18 mouse cellular contexts compared by ENCODE assay signal in genomic region chr5:15062385-15062715, GRCm38 (mm10). TPM values are rescaled to one million over a fixed set of nuclear protein-coding genes. Genes with fewer than 3 reads are reported as not detected.
DNase-seq lines count a peak whose midpoint lies in the region; ATAC-seq and TF ChIP-seq lines count a peak whose summit lies in the region.
"Not testable (repeated sequence)": the region's sequence is repeated elsewhere in the genome, so short reads cannot be mapped to it uniquely, and the experiment has no call there.
"Had no signal": no experiment of that assay in that cellular context is flagged by ENCODE, and none has a peak within 500 bp of the region (broad histone marks: within the 10 kb centered on the region; RNA-seq: fewer than 3 reads in every experiment).

No protein-coding gene starts in this region.

- H3K27me3 ChIP-seq in embryonic facial prominence, embryonic 11.5 days (ENCODE audit: control insufficient read depth, insufficient read depth, low read length); heart, embryonic 10.5 days (ENCODE audit: insufficient read depth, poor library complexity, severe bottlenecking); hindbrain, embryonic 11.5 days (ENCODE audit: control insufficient read depth, insufficient read depth, low read length); liver, postnatal 0 days (ENCODE audit: insufficient read depth, low read length); midbrain, embryonic 14.5 days (ENCODE audit: control insufficient read depth, insufficient read depth, low read length): not testable (repeated sequence)

- H3K4me2 ChIP-seq in embryonic facial prominence, embryonic 11.5 days (ENCODE audit: low read depth, low read length); hindbrain, embryonic 11.5 days (replicated peaks; ENCODE audit: low read depth, low read length); liver, postnatal 0 days (ENCODE audit: low read depth, low read length); midbrain, embryonic 14.5 days (ENCODE audit: low read length): not testable (repeated sequence)

- WGBS in embryonic facial prominence, embryonic 11.5 days: 84% methylated on average over 1 of the region's 1 CpGs
- WGBS in heart, embryonic 10.5 days: 82% methylated on average over 1 of the region's 1 CpGs
- 91% methylated on average over 1 of the region's 1 CpGs for WGBS in hindbrain, embryonic 11.5 days
- WGBS in liver, postnatal 0 days (ENCODE audit: insufficient replicate concordance): 80% methylated on average over 1 of the region's 1 CpGs
- WGBS in midbrain, embryonic 14.5 days: 92% methylated on average over 1 of the region's 1 CpGs

- not testable (repeated sequence) for TF ChIP-seq EP300 in liver, postnatal 0 days (IDR thresholded peaks at IDR 0.05; ENCODE audit: low read depth)

- not testable (repeated sequence) for ATAC-seq in embryonic facial prominence, embryonic 11.5 days (replicated peaks; ENCODE audit: insufficient number of reproducible peaks, low FRiP score, low TSS enrichment, low read depth); liver, postnatal 0 days
- 0 out of 2 replicates have a peak, but pooled peaks have one; percentile 12 for ATAC-seq in hindbrain, embryonic 11.5 days (ENCODE audit: low FRiP score)
- peak; percentile 24; the same call in 1 of the 2 replicates for ATAC-seq in midbrain, embryonic 14.5 days (ENCODE audit: low FRiP score, low TSS enrichment)

- not testable (repeated sequence) for H3K9ac ChIP-seq in embryonic facial prominence, embryonic 11.5 days (replicated peaks; ENCODE audit: low read length); hindbrain, embryonic 11.5 days (ENCODE audit: low read depth, low read length); liver, postnatal 0 days (replicated peaks); midbrain, embryonic 14.5 days (replicated peaks; ENCODE audit: low read length)

- DNase-seq in embryonic facial prominence, embryonic 11.5 days (ENCODE audit: low spot score): peak; percentile 0
- DNase-seq in heart, embryonic 10.5 days (ENCODE audit: low spot score): peak; percentile 54
- not testable (repeated sequence) for DNase-seq in hindbrain, embryonic 11.5 days (ENCODE audit: low spot score); midbrain, embryonic 14.5 days
- peak; percentile 2 for DNase-seq in liver, postnatal 0 days

- TF ChIP-seq CTCF in liver, postnatal 0 days (IDR thresholded peaks at IDR 0.05; ENCODE audit: low read depth): not testable (repeated sequence)

- not testable (repeated sequence) for H3K4me1 ChIP-seq in embryonic facial prominence, embryonic 11.5 days (ENCODE audit: control insufficient read depth, insufficient read depth, low read length); heart, embryonic 10.5 days; hindbrain, embryonic 11.5 days (replicated peaks; ENCODE audit: control insufficient read depth, insufficient read depth, low read length); liver, postnatal 0 days (ENCODE audit: insufficient read depth); midbrain, embryonic 14.5 days (ENCODE audit: control insufficient read depth, insufficient read depth, low read length)

- H3K9me3 ChIP-seq in embryonic facial prominence, embryonic 11.5 days (replicated peaks; ENCODE audit: control insufficient read depth, low read length); liver, postnatal 0 days (ENCODE audit: low read length): not testable (repeated sequence)
- peaks cover 16% of the 10 kb centered on the region for H3K9me3 ChIP-seq in heart, embryonic 10.5 days
- peaks cover 12% of the 10 kb centered on the region for H3K9me3 ChIP-seq in hindbrain, embryonic 11.5 days (ENCODE audit: control insufficient read depth, low read length)
- peaks cover 21% of the 10 kb centered on the region for H3K9me3 ChIP-seq in midbrain, embryonic 14.5 days (ENCODE audit: control insufficient read depth, low read length)

- not testable (repeated sequence) for H3K36me3 ChIP-seq in embryonic facial prominence, embryonic 11.5 days (replicated peaks; ENCODE audit: control insufficient read depth, insufficient read depth, low read depth, low read length); heart, embryonic 10.5 days; hindbrain, embryonic 11.5 days (ENCODE audit: control insufficient read depth, insufficient read depth, low read length); liver, postnatal 0 days (replicated peaks; ENCODE audit: insufficient read depth, low read length); midbrain, embryonic 14.5 days (ENCODE audit: control insufficient read depth, insufficient read depth, low read length)

- H3K4me3 ChIP-seq in embryonic facial prominence, embryonic 11.5 days (ENCODE audit: low read depth, low read length); heart, embryonic 10.5 days; hindbrain, embryonic 11.5 days (ENCODE audit: low read depth, low read length); liver, postnatal 0 days (ENCODE audit: low read depth, low read length); midbrain, embryonic 14.5 days (replicated peaks; ENCODE audit: low read depth, low read length): not testable (repeated sequence)

- H3K27ac ChIP-seq in embryonic facial prominence, embryonic 11.5 days (replicated peaks; ENCODE audit: low read depth, low read length); heart, embryonic 10.5 days; hindbrain, embryonic 11.5 days (ENCODE audit: low read depth, low read length); liver, postnatal 0 days (ENCODE audit: low read depth); midbrain, embryonic 14.5 days (replicated peaks; ENCODE audit: low read depth, low read length): not testable (repeated sequence)

RNA-seq across cellular contexts. Expression of gene Gm17019, which starts 29.6 kb away (rescaled TPM):
- polyA plus RNA-seq in embryonic facial prominence, embryonic 11.5 days (2014; fragmentation: Nextera tagmentation; extraction: Ambion mirVana): not detected in 2 replicates
- polyA plus RNA-seq in heart, embryonic 10.5 days (2016; fragmentation: Nextera tagmentation; extraction: Ambion mirVana): not detected in 2 replicates
- polyA plus RNA-seq in hindbrain, embryonic 11.5 days (2014; fragmentation: Nextera tagmentation; extraction: Ambion mirVana): not detected in 2 replicates
- polyA plus RNA-seq in liver, postnatal 0 days (2015; fragmentation: Nextera tagmentation; extraction: Ambion mirVana): not detected in 2 replicates
- not detected in 2 replicates for polyA plus RNA-seq in midbrain, embryonic 14.5 days (2014; fragmentation: Nextera tagmentation; extraction: Ambion mirVana)
- polyA plus RNA-seq: activated CD4-positive, CD25-positive, alpha-beta regulatory T cell, adult 4 months; C2C12; CD4-positive, CD25-positive, alpha-beta regulatory T cell, adult 4 months; cerebellum, adult 2 months; cortical plate, adult 2 months; embryonic facial prominence, embryonic 10.5 days; embryonic facial prominence, embryonic 14.5 days; forebrain, embryonic 11.5 days; forebrain, embryonic 13.5 days; forebrain, embryonic 15.5 days; forebrain, postnatal 0 days; G1E; Patski had no signal
